Mouse (Mus musculus): ENCODE measurements around the gene Trappc1. TPM values are rescaled to one million over a fixed set of nuclear protein-coding genes. Genes with fewer than 3 reads are reported as not detected.

Gene Trappc1
- polyA plus RNA-seq, 1 experiment from 2014 or later: 131 TPM

DNA sequence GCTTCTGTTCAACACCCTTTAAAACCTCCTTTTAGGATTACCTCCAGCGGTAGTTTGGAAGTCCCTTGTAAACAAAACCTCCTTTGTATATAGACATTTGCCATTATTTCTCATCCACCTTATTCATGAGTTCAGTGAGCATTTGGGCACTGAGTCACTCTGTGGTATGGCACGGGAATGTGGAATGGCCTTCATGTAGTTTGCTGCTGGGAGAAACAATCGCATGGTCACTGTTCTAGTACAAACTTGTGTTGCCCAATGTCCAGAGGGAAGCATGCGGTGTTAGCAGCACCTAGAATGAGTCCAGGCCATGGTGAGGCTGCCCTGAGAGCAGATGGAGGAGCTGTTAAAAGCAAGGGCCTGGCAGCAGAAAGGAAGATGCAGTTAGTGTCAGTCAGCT lies 11.0 kb downstream of the Trappc1 start:
- no peak overlapping the region for H3K4me3 ChIP-seq (replicated peaks; ENCODE audit: low read length)
- WGBS: 37% methylated on average over 4 of the region's 4 CpGs
- H3K4me2 ChIP-seq (ENCODE audit: low read depth, low read length): no peak overlapping the region
- peaks cover 17% of the 10 kb centered on the region for H3K4me1 ChIP-seq (ENCODE audit: control insufficient read depth, insufficient read depth, low read length)
- no peak overlapping the region for H3K27ac ChIP-seq (ENCODE audit: low read length)
- ATAC-seq (ENCODE audit: insufficient read depth, low FRiP score): no peak
- no peaks in the 10 kb centered on the region for H3K27me3 ChIP-seq (ENCODE audit: control insufficient read depth, insufficient read depth, low read length)
- no peak overlapping the region for H3K9ac ChIP-seq (ENCODE audit: low read length)
- H3K9me3 ChIP-seq (replicated peaks; ENCODE audit: control insufficient read depth, low read length): no peaks in the 10 kb centered on the region
- H3K36me3 ChIP-seq (ENCODE audit: control insufficient read depth, insufficient read depth, low read length): no peaks in the 10 kb centered on the region

DNA sequence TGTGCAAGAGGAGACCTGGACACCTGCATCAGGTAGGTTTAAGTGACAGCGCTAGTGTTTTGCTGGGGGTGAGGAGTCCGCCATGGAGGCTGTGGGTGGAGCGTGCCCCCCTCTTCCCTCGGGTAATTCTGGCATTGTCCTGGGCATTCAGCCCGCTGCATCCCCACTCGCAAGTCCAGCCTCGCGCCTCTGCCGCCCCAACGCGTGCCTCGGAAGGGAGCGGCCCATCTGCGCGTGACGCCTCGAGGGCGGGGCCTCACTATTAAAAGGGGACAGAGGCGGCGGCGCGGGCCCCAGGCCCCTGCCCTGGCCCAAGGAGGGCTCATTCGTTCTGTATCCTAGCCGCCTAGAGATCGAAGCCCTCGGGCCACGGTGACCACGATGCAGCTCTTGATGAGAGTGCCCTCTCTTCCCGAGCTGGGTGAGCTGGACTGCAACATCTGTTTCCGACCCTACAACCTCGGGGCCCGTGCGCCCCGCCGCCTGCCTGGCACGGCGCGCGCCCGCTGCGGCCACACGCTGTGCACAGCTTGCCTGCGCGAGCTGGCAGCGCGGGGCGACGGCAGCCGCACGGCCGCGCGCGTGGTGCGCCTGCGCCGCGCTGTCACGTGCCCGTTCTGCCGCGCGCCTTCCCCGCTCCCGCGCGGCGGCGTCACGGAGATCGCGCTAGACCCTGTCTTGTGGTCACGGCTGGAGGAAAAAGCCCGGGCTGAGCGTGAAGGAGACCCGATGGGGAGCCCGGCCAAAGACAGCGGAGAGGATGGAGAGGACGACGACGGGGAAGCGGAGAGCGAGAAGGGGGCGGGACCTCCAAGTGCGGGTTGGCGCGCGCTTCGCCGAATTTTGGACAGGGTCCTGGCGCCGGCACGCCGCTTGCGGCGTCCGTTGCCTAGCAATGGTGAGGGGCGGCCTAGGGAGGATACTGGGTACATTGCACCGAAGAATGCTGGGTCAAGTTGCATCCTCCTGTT lies 16.7 kb downstream of the Trappc1 start, which contains the start of gene Rnf227:
Gene Rnf227 (plus strand): TSS at position 301 of the 971 bp plus-strand sequence.
- peak within 1 kb of the TSS; percentile 65 for H3K4me3 ChIP-seq (replicated peaks; ENCODE audit: low read length)
- no peaks in the 10 kb centered on the region for H3K9me3 ChIP-seq (replicated peaks; ENCODE audit: control insufficient read depth, low read length)
- ATAC-seq (ENCODE audit: insufficient read depth, low FRiP score): peak; percentile 89
- peak within 1 kb of the TSS; percentile 79 for H3K9ac ChIP-seq (ENCODE audit: low read length)
- H3K4me1 ChIP-seq (ENCODE audit: control insufficient read depth, insufficient read depth, low read length): peaks cover 10% of the 10 kb centered on the region
- H3K27ac ChIP-seq (ENCODE audit: low read length): peak within 1 kb of the TSS; percentile 63; the same call in 1 of the 2 replicates
- no peaks in the 10 kb centered on the region; the same call in 1 of the 2 replicates for H3K36me3 ChIP-seq (ENCODE audit: control insufficient read depth, insufficient read depth, low read length)
- under 1% methylated on average over 99 of the region's 99 CpGs for WGBS
- H3K27me3 ChIP-seq (ENCODE audit: control insufficient read depth, insufficient read depth, low read length): no peaks in the 10 kb centered on the region
- H3K4me2 ChIP-seq (ENCODE audit: low read depth, low read length): peak within 1 kb of the TSS; percentile 97

GRCm38 (mm10) chr11:69346441-69346840 lies 22.7 kb downstream of the Trappc1 start:
- 87% methylated on average over 26 of the region's 26 CpGs for WGBS
- H3K4me3 ChIP-seq (replicated peaks; ENCODE audit: low read length): no peak overlapping the region

DNA sequence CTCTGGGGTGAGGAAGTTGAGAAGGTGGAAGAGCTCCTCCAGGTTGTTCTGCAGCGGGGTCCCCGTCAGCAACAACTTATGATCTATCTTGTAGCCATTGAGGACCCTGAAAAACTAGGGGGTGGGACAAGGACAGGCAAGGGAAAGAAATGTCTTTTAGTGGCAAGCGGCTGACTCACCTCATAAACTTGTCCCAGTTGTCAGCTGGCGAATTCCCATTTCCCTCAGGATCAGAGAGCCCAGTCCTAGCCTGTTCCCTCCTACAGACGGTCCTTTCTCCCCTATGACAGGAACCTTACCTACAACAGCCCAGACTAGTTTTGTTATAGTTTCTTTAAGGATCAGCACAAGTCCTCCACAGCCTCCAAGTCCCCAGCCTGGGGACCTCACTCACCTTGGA lies 32.8 kb downstream of the Trappc1 start:
- Histone ChIP-seq H3K27ac (ENCODE audit: low read length) (no peak overlapping the region), H3K9ac (ENCODE audit: low read length) (no peak overlapping the region), H3K4me3 (replicated peaks; ENCODE audit: low read length) (no peak overlapping the region), H3K9me3 (replicated peaks; ENCODE audit: control insufficient read depth, low read length) (no peaks in the 10 kb centered on the region), H3K36me3 (ENCODE audit: control insufficient read depth, insufficient read depth, low read length) (peaks cover 43% of the 10 kb centered on the region), H3K4me2 (ENCODE audit: low read depth, low read length) (no peak overlapping the region), H3K4me1 (ENCODE audit: control insufficient read depth, insufficient read depth, low read length) (no peaks in the 10 kb centered on the region), H3K27me3 (ENCODE audit: control insufficient read depth, insufficient read depth, low read length) (no peaks in the 10 kb centered on the region)
- 91% methylated on average over 5 of the region's 5 CpGs for WGBS
- ATAC-seq (ENCODE audit: insufficient read depth, low FRiP score): no peak

More at GRCm38 (mm10) chr11:69346441-69346840, 22.7 kb downstream of the Trappc1 start:
- Histone ChIP-seq H3K9me3 (replicated peaks; ENCODE audit: control insufficient read depth, low read length) (no peaks in the 10 kb centered on the region), H3K36me3 (ENCODE audit: control insufficient read depth, insufficient read depth, low read length) (peaks cover 4% of the 10 kb centered on the region), H3K27me3 (ENCODE audit: control insufficient read depth, insufficient read depth, low read length) (no peaks in the 10 kb centered on the region), H3K27ac (ENCODE audit: low read length) (no peak overlapping the region), H3K9ac (ENCODE audit: low read length) (no peak overlapping the region), H3K4me1 (ENCODE audit: control insufficient read depth, insufficient read depth, low read length) (no peaks in the 10 kb centered on the region; the same call in 1 of the 2 replicates), H3K4me2 (ENCODE audit: low read depth, low read length) (no peak overlapping the region)
- ATAC-seq (ENCODE audit: insufficient read depth, low FRiP score): 0 out of 2 replicates have a peak, but pooled peaks have one; percentile 19

- H3K9me3 ChIP-seq (replicated peaks; ENCODE audit: control insufficient read depth, low read length): no peaks in the 10 kb centered on the region
- H3K4me2 ChIP-seq (ENCODE audit: low read depth, low read length): no peak overlapping the region
- WGBS: 84% methylated on average over 12 of the region's 12 CpGs
- peaks cover 49% of the 10 kb centered on the region for H3K36me3 ChIP-seq (ENCODE audit: control insufficient read depth, insufficient read depth, low read length)
- H3K9ac ChIP-seq (ENCODE audit: low read length): no peak overlapping the region
- ATAC-seq (ENCODE audit: insufficient read depth, low FRiP score): no peak
- no peaks in the 10 kb centered on the region for H3K27me3 ChIP-seq (ENCODE audit: control insufficient read depth, insufficient read depth, low read length)
- no peak overlapping the region for H3K27ac ChIP-seq (ENCODE audit: low read length)
- H3K4me3 ChIP-seq (replicated peaks; ENCODE audit: low read length): no peak overlapping the region
- H3K4me1 ChIP-seq (ENCODE audit: control insufficient read depth, insufficient read depth, low read length): no peaks in the 10 kb centered on the region
These were observed 33.9 kb downstream of the Trappc1 start for GRCm38 (mm10) chr11:69357690-69358089.

DNA sequence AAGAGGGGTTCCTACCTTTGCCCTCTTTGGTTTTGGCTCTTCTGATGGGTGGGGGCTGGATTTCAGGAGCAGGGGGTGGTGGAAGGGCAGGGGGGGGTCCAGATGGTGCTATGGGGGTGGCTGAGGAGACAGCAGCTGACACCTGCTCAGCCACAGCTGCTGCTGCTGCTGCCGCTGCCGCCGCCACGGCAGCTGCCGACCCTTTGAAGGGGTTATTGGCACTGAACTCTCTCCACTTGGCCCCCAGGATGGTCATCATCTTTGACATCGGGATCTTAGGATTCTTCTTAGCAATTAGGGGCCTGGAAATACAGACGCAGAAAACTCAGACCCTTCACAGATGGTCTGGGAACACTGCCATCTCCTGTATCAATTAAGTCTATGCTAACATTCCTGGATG lies 38.2 kb downstream of the Trappc1 start:
- H3K36me3 ChIP-seq (ENCODE audit: control insufficient read depth, insufficient read depth, low read length): peaks cover 36% of the 10 kb centered on the region
- no peak for ATAC-seq (ENCODE audit: insufficient read depth, low FRiP score)
- 54% methylated on average over 7 of the region's 7 CpGs for WGBS

DNA sequence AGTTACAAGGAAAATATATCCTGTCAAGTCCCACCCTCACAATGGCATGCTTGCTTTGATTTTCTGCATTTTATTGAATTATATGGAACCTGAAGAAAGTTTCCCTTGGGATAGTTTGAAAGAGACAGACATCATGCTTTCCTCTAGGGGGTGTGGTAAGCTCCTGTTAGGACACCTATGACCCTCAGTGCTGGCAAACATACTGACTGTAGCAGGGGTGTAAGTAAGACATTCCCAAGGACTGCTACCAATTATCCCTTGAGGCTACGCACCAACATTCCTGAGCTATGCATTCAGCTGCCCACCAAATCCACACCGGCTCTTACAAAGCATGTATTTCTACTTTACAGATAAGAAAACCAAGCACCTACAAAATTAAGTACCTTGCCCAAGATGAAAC lies 38.7 kb downstream of the Trappc1 start:
- Histone ChIP-seq H3K4me2 (ENCODE audit: low read depth, low read length) (no peak overlapping the region), H3K36me3 (ENCODE audit: control insufficient read depth, insufficient read depth, low read length) (peaks cover 32% of the 10 kb centered on the region), H3K4me3 (replicated peaks; ENCODE audit: low read length) (no peak overlapping the region), H3K4me1 (ENCODE audit: control insufficient read depth, insufficient read depth, low read length) (peaks cover 28% of the 10 kb centered on the region), H3K27me3 (ENCODE audit: control insufficient read depth, insufficient read depth, low read length) (no peaks in the 10 kb centered on the region), H3K9me3 (replicated peaks; ENCODE audit: control insufficient read depth, low read length) (no peaks in the 10 kb centered on the region), H3K9ac (ENCODE audit: low read length) (no peak overlapping the region), H3K27ac (ENCODE audit: low read length) (no peak overlapping the region)
- ATAC-seq (ENCODE audit: insufficient read depth, low FRiP score): no peak
- 72% methylated on average over 2 of the region's 2 CpGs for WGBS

More for the DNA sequence above, 38.2 kb downstream of the Trappc1 start:
- no peak overlapping the region for H3K4me2 ChIP-seq (ENCODE audit: low read depth, low read length)
- no peaks in the 10 kb centered on the region for H3K27me3 ChIP-seq (ENCODE audit: control insufficient read depth, insufficient read depth, low read length)
- H3K4me1 ChIP-seq (ENCODE audit: control insufficient read depth, insufficient read depth, low read length): peaks cover 28% of the 10 kb centered on the region
- no peak overlapping the region for H3K9ac ChIP-seq (ENCODE audit: low read length)
- no peak overlapping the region for H3K4me3 ChIP-seq (replicated peaks; ENCODE audit: low read length)
- no peak overlapping the region for H3K27ac ChIP-seq (ENCODE audit: low read length)
- no peaks in the 10 kb centered on the region for H3K9me3 ChIP-seq (replicated peaks; ENCODE audit: control insufficient read depth, low read length)

DNA sequence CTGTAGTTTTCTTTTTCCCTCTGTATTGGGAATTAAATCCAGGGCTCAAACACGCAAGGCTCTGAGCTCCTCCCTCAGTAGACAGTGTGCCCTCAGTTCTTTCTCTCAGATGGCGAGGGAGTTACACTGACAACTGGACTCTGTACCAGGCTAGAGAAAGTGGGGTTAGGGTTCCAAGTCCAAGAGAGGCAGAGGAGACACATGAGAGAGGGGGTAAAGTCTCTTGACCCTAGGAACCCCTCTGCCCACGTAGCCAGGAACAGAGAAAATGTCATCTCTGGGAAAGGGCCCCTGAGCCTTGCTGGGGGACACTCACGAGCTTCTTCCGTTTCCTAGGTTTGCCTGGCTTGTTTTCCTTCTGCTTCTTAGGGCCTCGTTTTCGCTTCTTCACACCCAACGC lies 40.6 kb downstream of the Trappc1 start:
- ATAC-seq (ENCODE audit: insufficient read depth, low FRiP score): no peak
- H3K27me3 ChIP-seq (ENCODE audit: control insufficient read depth, insufficient read depth, low read length): no peaks in the 10 kb centered on the region
- peak overlapping the region; percentile 85; the same call in 1 of the 2 replicates for H3K4me3 ChIP-seq (replicated peaks; ENCODE audit: low read length)
- H3K9me3 ChIP-seq (replicated peaks; ENCODE audit: control insufficient read depth, low read length): no peaks in the 10 kb centered on the region
- WGBS: 35% methylated on average over 8 of the region's 8 CpGs
- H3K36me3 ChIP-seq (ENCODE audit: control insufficient read depth, insufficient read depth, low read length): peaks cover 29% of the 10 kb centered on the region; the same call in 1 of the 2 replicates
- H3K9ac ChIP-seq (ENCODE audit: low read length): peak overlapping the region; percentile 33; the same call in 1 of the 2 replicates
- H3K4me2 ChIP-seq (ENCODE audit: low read depth, low read length): peak overlapping the region; percentile 95
- H3K4me1 ChIP-seq (ENCODE audit: control insufficient read depth, insufficient read depth, low read length): peaks cover 28% of the 10 kb centered on the region
- peak overlapping the region; percentile 100 for H3K27ac ChIP-seq (ENCODE audit: low read length)

GRCm38 (mm10) chr11:69364910-69365309 lies 41.1 kb downstream of the Trappc1 start:
- Histone ChIP-seq H3K4me1 (ENCODE audit: control insufficient read depth, insufficient read depth, low read length) (peaks cover 28% of the 10 kb centered on the region), H3K9ac (ENCODE audit: low read length) (peak overlapping the region; percentile 84), H3K9me3 (replicated peaks; ENCODE audit: control insufficient read depth, low read length) (no peaks in the 10 kb centered on the region), H3K27ac (ENCODE audit: low read length) (peak overlapping the region; percentile 100), H3K27me3 (ENCODE audit: control insufficient read depth, insufficient read depth, low read length) (no peaks in the 10 kb centered on the region), H3K4me3 (replicated peaks; ENCODE audit: low read length) (peak overlapping the region; percentile 85), H3K36me3 (ENCODE audit: control insufficient read depth, insufficient read depth, low read length) (peaks cover 27% of the 10 kb centered on the region; the same call in 1 of the 2 replicates), H3K4me2 (ENCODE audit: low read depth, low read length) (peak overlapping the region; percentile 95)
- ATAC-seq (ENCODE audit: insufficient read depth, low FRiP score): peak; percentile 46
- 6% methylated on average over 6 of the region's 6 CpGs for WGBS

Measured in stomach, embryonic 16.5 days (tissue).